Mouse (Mus musculus) macrophage (primary cell): ENCODE results near the gene Sdk2. TPM values are rescaled to one million over a fixed set of nuclear protein-coding genes. Genes with fewer than 3 reads are reported as not detected.

ENCODE experiments used
- H3K27ac ChIP-seq: fragments of 350-480 bp; formaldehyde crosslinking; 2 replicates; pipeline ENCODE4 v1.9.0; 2021
- H3K36me3 ChIP-seq: fragments of 350-480 bp; formaldehyde crosslinking; 2 replicates; pipeline ENCODE4 v1.9.0; 2021; ENCODE audit errors: inconsistent target
- H3K4me3 ChIP-seq: fragments of 350-480 bp; formaldehyde crosslinking; 2 replicates; pipeline ENCODE4 v1.9.0; 2021; ENCODE audit errors: inconsistent target
- H3K79me2 ChIP-seq: fragments of 350-480 bp; formaldehyde crosslinking; 2 replicates; pipeline ENCODE4 v1.9.0; 2021; ENCODE audit errors: inconsistent target
- WGBS: methylation state at CpG from one replicate; pipeline ENCODE4 v1.1.7; 2026; ENCODE audit warnings: inconsistent platforms; ENCODE audit not compliant: missing documents; 5-methylcytosine and 5-hydroxymethylcytosine counted together
- polyA plus RNA-seq: library from polyadenylated mRNA; stranded (reverse); fragments of 250-400 nt; gene quantifications from 3 replicates; pipeline ENCODE4 v1.2.4, GENCODE M21; 2018; ENCODE audit warnings: inconsistent platforms

The Sdk2 gene
- polyA plus RNA-seq, 1 experiment from 2014 or later = 0.22 TPM

GRCm38 (mm10) chr11:113896006-113896405 lies 170.8 kb downstream of the Sdk2 start:
- no peak overlapping the region for H3K4me3 ChIP-seq
- WGBS = 84% methylated on average over 5 of the region's 5 CpGs

DNA sequence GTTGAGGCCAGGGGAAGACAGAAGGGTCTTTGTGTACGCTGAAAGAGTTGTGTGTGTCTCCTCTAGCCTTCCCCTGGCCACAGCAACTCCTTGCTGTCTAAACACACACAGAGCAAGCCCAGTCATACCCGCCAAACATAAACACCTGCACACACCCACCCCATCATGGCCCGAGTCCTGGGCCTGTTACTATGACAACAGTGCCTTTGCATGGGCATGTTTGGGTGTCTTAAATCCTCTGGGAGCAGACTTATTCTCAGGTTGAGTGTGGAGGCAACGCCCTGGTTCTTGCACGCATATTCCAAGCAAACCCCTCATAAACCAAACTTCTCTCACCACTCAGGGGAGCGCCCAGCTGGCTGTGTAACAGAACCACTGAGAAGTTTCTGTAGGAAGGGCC lies 173.9 kb downstream of the Sdk2 start:
- Histone ChIP-seq H3K4me3 (no peak overlapping the region), H3K36me3 (no peaks in the 10 kb centered on the region), H3K79me2 (no peaks in the 10 kb centered on the region), H3K27ac (no peak overlapping the region)
- 82% methylated on average over 6 of the region's 6 CpGs for WGBS

More at GRCm38 (mm10) chr11:113896006-113896405, 170.8 kb downstream of the Sdk2 start:
- Histone ChIP-seq H3K79me2 (no peaks in the 10 kb centered on the region), H3K36me3 (no peaks in the 10 kb centered on the region), H3K27ac (no peak overlapping the region)

DNA sequence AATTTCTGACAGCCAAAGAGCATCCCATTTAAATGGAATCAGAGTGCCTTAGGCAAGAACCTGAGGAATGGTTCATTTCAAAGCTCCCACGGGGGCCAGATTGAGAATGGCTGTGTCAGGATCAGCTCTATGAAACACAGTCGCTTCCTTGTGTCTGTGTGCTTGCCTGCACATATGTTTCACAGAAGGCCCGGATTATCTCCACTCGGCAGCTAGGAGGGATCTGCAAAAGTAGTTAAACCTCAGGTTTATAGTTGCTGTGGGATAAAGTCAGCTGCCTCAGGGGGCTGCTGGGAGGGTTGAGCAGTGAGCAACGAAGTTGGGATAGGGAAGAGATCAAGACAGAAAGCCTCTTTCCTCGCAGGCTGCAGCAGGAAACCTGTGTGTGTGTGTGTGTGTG lies 174.8 kb downstream of the Sdk2 start:
- no peaks in the 10 kb centered on the region for H3K79me2 ChIP-seq
- H3K4me3 ChIP-seq = no peak overlapping the region
- no peak overlapping the region for H3K27ac ChIP-seq
- WGBS = 60% methylated on average over 6 of the region's 6 CpGs
- H3K36me3 ChIP-seq = no peaks in the 10 kb centered on the region

DNA sequence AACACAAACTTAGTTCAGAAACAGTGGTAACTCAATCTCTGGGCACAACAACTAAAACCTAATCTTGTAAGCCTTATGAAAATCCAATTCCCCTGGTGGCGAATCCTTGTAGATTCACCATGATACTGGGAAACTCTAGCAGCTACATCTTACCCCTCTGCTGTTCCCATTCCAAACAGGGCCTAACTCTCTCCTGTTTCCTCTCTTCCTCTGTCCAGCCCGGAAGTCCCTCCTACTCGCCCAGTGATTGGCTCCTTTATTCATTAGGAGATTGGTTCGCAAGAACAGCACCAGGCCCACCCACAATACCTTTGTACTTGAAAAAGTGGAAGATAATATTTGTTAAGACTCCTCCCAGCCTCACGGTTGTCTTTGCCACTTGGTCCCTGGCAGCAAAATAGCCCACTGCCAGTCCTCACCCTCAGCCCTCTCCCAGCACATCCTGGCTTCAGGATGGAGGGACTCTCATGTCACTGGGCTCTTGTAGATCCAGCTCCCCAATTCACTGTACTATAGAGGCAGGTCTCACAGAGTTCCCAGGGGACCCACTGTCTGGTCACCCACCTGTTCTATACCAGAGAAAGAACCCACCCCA lies 178.6 kb downstream of the Sdk2 start:
- 82% methylated on average over 5 of the region's 5 CpGs for WGBS
- no peak overlapping the region for H3K27ac ChIP-seq
- H3K79me2 ChIP-seq = no peaks in the 10 kb centered on the region
- H3K36me3 ChIP-seq = no peaks in the 10 kb centered on the region
- H3K4me3 ChIP-seq = no peak overlapping the region

DNA sequence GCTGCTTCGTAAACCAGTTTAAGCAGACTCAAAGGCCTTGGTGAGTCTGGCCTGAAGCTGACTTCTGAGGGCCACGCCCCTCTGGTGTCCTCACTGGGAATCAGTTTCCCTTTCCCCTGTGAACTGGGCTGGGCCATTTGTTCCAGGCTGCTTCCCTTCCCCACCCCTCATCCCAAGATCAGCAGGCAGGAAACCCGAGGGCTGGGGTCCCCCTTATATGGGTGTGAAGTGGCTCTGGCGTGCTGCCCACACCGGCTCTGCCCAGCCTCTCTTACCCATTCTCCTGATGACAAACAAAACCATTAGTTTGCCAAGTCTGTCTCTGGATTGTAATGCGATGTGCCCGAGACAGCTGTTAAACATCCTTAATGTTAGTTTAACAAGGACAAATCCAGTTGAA lies 180.5 kb downstream of the Sdk2 start:
- whole genome bisulfite sequencing = 71% methylated on average over 7 of the region's 7 CpGs
- H3K36me3 ChIP-seq = no peaks in the 10 kb centered on the region
- no peak overlapping the region for H3K4me3 ChIP-seq
- H3K79me2 ChIP-seq = no peaks in the 10 kb centered on the region
- no peak overlapping the region for H3K27ac ChIP-seq

- Histone ChIP-seq H3K27ac (no peak overlapping the region), H3K36me3 (no peaks in the 10 kb centered on the region), H3K79me2 (no peaks in the 10 kb centered on the region), H3K4me3 (no peak overlapping the region)
- 82% methylated on average over 11 of the region's 11 CpGs for WGBS
Observed at GRCm38 (mm10) chr11:113884962-113885361, 181.9 kb downstream of the Sdk2 start.

GRCm38 (mm10) chr11:113883031-113883430 lies 183.8 kb downstream of the Sdk2 start:
- 74% methylated on average over 8 of the region's 8 CpGs for WGBS

GRCm38 (mm10) chr11:113881864-113882263 lies 185.0 kb downstream of the Sdk2 start:
- Histone ChIP-seq H3K79me2 (no peaks in the 10 kb centered on the region), H3K36me3 (no peaks in the 10 kb centered on the region), H3K27ac (no peak overlapping the region), H3K4me3 (no peak overlapping the region)
- 92% methylated on average over 6 of the region's 6 CpGs for WGBS

More at GRCm38 (mm10) chr11:113883031-113883430, 183.8 kb downstream of the Sdk2 start:
- Histone ChIP-seq H3K36me3 (no peaks in the 10 kb centered on the region), H3K27ac (no peak overlapping the region), H3K4me3 (no peak overlapping the region), H3K79me2 (no peaks in the 10 kb centered on the region)

GRCm38 (mm10) chr11:113867066-113867465 lies 199.8 kb downstream of the Sdk2 start:
- 92% methylated on average over 8 of the region's 8 CpGs for whole genome bisulfite sequencing
- Histone ChIP-seq H3K36me3 (no peaks in the 10 kb centered on the region), H3K27ac (no peak overlapping the region), H3K79me2 (no peaks in the 10 kb centered on the region), H3K4me3 (no peak overlapping the region)

DNA sequence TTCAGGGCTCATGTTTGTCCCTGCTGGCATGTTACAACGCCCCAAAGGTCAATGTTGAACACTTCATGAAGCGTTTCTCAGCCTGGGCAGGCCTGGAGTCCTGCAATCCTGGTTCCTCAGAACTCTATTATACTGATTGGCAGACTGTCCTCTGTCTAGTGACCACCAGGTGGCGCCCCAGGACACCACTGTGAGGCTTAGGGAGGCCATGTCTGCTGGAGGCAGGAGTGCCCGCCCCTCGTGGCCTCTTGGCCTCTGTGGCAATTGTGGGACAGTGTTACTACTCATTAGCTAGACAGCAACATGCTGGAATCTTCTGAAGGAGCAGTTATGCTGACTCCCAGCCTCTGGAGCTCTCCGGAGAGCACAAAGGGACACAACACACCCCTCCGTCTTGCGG lies 201.2 kb downstream of the Sdk2 start:
- H3K4me3 ChIP-seq = no peak overlapping the region
- 41% methylated on average over 8 of the region's 8 CpGs for WGBS
- H3K27ac ChIP-seq = no peak overlapping the region
- no peaks in the 10 kb centered on the region for H3K79me2 ChIP-seq
- no peaks in the 10 kb centered on the region for H3K36me3 ChIP-seq

DNA sequence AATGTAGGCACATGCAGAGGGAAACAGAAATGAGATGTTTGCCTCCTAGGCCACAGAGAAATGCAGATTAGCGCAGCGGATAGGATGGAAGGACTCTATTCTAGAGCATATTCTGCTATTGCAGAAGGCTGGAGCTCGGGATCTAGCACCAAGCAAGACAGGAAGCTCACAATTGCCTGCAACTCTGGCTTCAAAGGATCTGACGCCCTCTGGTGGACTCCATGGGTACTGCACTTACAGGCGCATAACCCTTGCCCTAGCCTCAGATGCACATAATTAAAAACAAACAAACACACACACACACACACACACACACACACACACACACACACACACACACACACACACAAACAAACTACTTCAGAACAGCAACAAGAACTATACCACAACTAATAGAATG lies 203.4 kb downstream of the Sdk2 start:
- Histone ChIP-seq H3K27ac (no peak overlapping the region), H3K36me3 (no peaks in the 10 kb centered on the region), H3K79me2 (no peaks in the 10 kb centered on the region), H3K4me3 (no peak overlapping the region)
- WGBS = 76% methylated on average over 5 of the region's 5 CpGs

GRCm38 (mm10) chr11:113855661-113856060 lies 211.2 kb downstream of the Sdk2 start:
- Histone ChIP-seq H3K36me3 (no peaks in the 10 kb centered on the region), H3K27ac (no peak overlapping the region), H3K4me3 (no peak overlapping the region), H3K79me2 (no peaks in the 10 kb centered on the region)
- WGBS = 85% methylated on average over 13 of the region's 13 CpGs

- Histone ChIP-seq H3K79me2 (no peaks in the 10 kb centered on the region), H3K36me3 (no peaks in the 10 kb centered on the region), H3K4me3 (no peak overlapping the region), H3K27ac (no peak overlapping the region)
- WGBS = 87% methylated on average over 8 of the region's 8 CpGs
Observed at GRCm38 (mm10) chr11:113851750-113852149, 215.1 kb downstream of the Sdk2 start.

GRCm38 (mm10) chr11:113849322-113849721 lies 217.5 kb downstream of the Sdk2 start:
- H3K27ac ChIP-seq = no peak overlapping the region
- no peak overlapping the region for H3K4me3 ChIP-seq
- WGBS = 70% methylated on average over 7 of the region's 7 CpGs
- H3K36me3 ChIP-seq = no peaks in the 10 kb centered on the region
- H3K79me2 ChIP-seq = no peaks in the 10 kb centered on the region

DNA sequence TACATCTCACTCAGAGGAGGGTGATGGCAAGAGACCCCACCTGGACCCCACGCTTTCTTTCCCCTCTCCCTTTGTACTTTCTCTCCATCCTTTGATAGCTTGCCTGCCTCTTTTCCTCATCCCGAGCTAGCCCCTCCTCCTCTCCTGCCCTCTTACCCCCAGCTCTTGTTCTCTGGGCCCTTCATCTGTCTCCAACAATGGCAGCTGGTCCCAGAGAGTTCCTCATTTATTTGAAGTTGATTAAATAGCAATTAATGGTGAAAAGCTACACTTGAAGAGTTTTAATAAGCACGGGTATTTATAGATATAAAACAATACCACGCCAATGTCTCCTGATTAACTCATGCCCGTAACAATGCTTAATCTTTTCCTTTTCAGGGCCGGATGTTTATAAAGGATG lies 222.9 kb downstream of the Sdk2 start:
- WGBS = 90% methylated on average over 6 of the region's 6 CpGs
- Histone ChIP-seq H3K4me3 (no peak overlapping the region), H3K36me3 (no peaks in the 10 kb centered on the region), H3K27ac (no peak overlapping the region), H3K79me2 (no peaks in the 10 kb centered on the region)

GRCm38 (mm10) chr11:113842879-113843278 lies 224.0 kb downstream of the Sdk2 start:
- no peak overlapping the region for H3K27ac ChIP-seq
- no peak overlapping the region for H3K4me3 ChIP-seq
- H3K36me3 ChIP-seq = no peaks in the 10 kb centered on the region
- 96% methylated on average over 11 of the region's 11 CpGs for WGBS
- H3K79me2 ChIP-seq = no peaks in the 10 kb centered on the region
